Mouse (Mus musculus): ENCODE results near the gene I830077J02Rik. TPM values are rescaled to one million over a fixed set of nuclear protein-coding genes. Genes with fewer than 3 reads are reported as not detected.
A peak's percentile ranks its signal among the peaks of the same experiment; 100 is the strongest.

I830077J02Rik gene
- polyA plus RNA-seq, 1 experiment from 2014 or later, result 1.6 TPM

- Histone ChIP-seq H3K27ac (ENCODE audit: low read length) (no peak overlapping the region), H3K9ac (ENCODE audit: low read length) (no peak overlapping the region), H3K36me3 (ENCODE audit: control insufficient read depth, insufficient read depth) (no peaks in the 10 kb centered on the region), H3K4me2 (ENCODE audit: low read depth, low read length) (no peak overlapping the region), H3K4me1 (ENCODE audit: control insufficient read depth, insufficient read depth, low read length) (peaks cover 10% of the 10 kb centered on the region), H3K9me3 (replicated peaks; ENCODE audit: control insufficient read depth, low read length) (0 out of 2 replicates have a peak, but pooled peaks cover 2% of the 10 kb centered on the region), H3K27me3 (ENCODE audit: control insufficient read depth, insufficient read depth, low read length) (no peaks in the 10 kb centered on the region), H3K4me3 (ENCODE audit: low read length) (no peak overlapping the region)
- WGBS, result 69% methylated on average over 3 of the region's 3 CpGs
- ATAC-seq (replicated peaks; ENCODE audit: extremely low read depth, insufficient read depth, low FRiP score), result no peak
These were observed 31.7 kb downstream of the I830077J02Rik start for GRCm38 (mm10) chr3:105900716-105901115.

GRCm38 (mm10) chr3:105900266-105900665 is 32.2 kb downstream of the I830077J02Rik start:
- no peaks in the 10 kb centered on the region for H3K27me3 ChIP-seq (ENCODE audit: control insufficient read depth, insufficient read depth, low read length)
- WGBS, result 74% methylated on average over 6 of the region's 6 CpGs
- H3K36me3 ChIP-seq (ENCODE audit: control insufficient read depth, insufficient read depth), result no peaks in the 10 kb centered on the region
- no peak overlapping the region for H3K4me3 ChIP-seq (ENCODE audit: low read length)
- no peak overlapping the region for H3K9ac ChIP-seq (ENCODE audit: low read length)
- H3K4me2 ChIP-seq (ENCODE audit: low read depth, low read length), result no peak overlapping the region
- no peak for ATAC-seq (replicated peaks; ENCODE audit: extremely low read depth, insufficient read depth, low FRiP score)
- H3K27ac ChIP-seq (ENCODE audit: low read length), result no peak overlapping the region
- H3K9me3 ChIP-seq (replicated peaks; ENCODE audit: control insufficient read depth, low read length), result 0 out of 2 replicates have a peak, but pooled peaks cover 2% of the 10 kb centered on the region
- H3K4me1 ChIP-seq (ENCODE audit: control insufficient read depth, insufficient read depth, low read length), result peaks cover 14% of the 10 kb centered on the region

- Histone ChIP-seq H3K4me1 (ENCODE audit: control insufficient read depth, insufficient read depth, low read length) (peaks cover 21% of the 10 kb centered on the region), H3K9ac (ENCODE audit: low read length) (no peak overlapping the region), H3K27me3 (ENCODE audit: control insufficient read depth, insufficient read depth, low read length) (no peaks in the 10 kb centered on the region), H3K9me3 (replicated peaks; ENCODE audit: control insufficient read depth, low read length) (0 out of 2 replicates have a peak, but pooled peaks cover 2% of the 10 kb centered on the region), H3K36me3 (ENCODE audit: control insufficient read depth, insufficient read depth) (no peaks in the 10 kb centered on the region), H3K4me2 (ENCODE audit: low read depth, low read length) (no peak overlapping the region), H3K4me3 (ENCODE audit: low read length) (no peak overlapping the region), H3K27ac (ENCODE audit: low read length) (peak overlapping the region; percentile 5; the same call in 1 of the 2 replicates)
- ATAC-seq (replicated peaks; ENCODE audit: extremely low read depth, insufficient read depth, low FRiP score), result 0 out of 2 replicates have a peak, but pooled peaks have one; percentile 25
- 32% methylated on average over 8 of the region's 8 CpGs for WGBS
These were observed 32.9 kb downstream of the I830077J02Rik start for GRCm38 (mm10) chr3:105899394-105900147.

GRCm38 (mm10) chr3:105898861-105899260 is 33.6 kb downstream of the I830077J02Rik start:
- WGBS, result 52% methylated on average over 11 of the region's 11 CpGs
- 0 out of 2 replicates have a peak, but pooled peaks cover 2% of the 10 kb centered on the region for H3K9me3 ChIP-seq (replicated peaks; ENCODE audit: control insufficient read depth, low read length)
- H3K27me3 ChIP-seq (ENCODE audit: control insufficient read depth, insufficient read depth, low read length), result no peaks in the 10 kb centered on the region
- no peak overlapping the region for H3K9ac ChIP-seq (ENCODE audit: low read length)
- H3K4me1 ChIP-seq (ENCODE audit: control insufficient read depth, insufficient read depth, low read length), result peaks cover 28% of the 10 kb centered on the region
- no peak overlapping the region for H3K27ac ChIP-seq (ENCODE audit: low read length)
- H3K4me3 ChIP-seq (ENCODE audit: low read length), result no peak overlapping the region
- no peak overlapping the region for H3K4me2 ChIP-seq (ENCODE audit: low read depth, low read length)
- H3K36me3 ChIP-seq (ENCODE audit: control insufficient read depth, insufficient read depth), result no peaks in the 10 kb centered on the region
- peak; percentile 38 for ATAC-seq (replicated peaks; ENCODE audit: extremely low read depth, insufficient read depth, low FRiP score)

- no peaks in the 10 kb centered on the region for H3K27me3 ChIP-seq (ENCODE audit: control insufficient read depth, insufficient read depth, low read length)
- 0 out of 2 replicates have a peak, but pooled peaks cover 2% of the 10 kb centered on the region for H3K9me3 ChIP-seq (replicated peaks; ENCODE audit: control insufficient read depth, low read length)
- no peak overlapping the region for H3K4me2 ChIP-seq (ENCODE audit: low read depth, low read length)
- H3K27ac ChIP-seq (ENCODE audit: low read length), result no peak overlapping the region
- H3K4me1 ChIP-seq (ENCODE audit: control insufficient read depth, insufficient read depth, low read length), result peaks cover 32% of the 10 kb centered on the region
- H3K9ac ChIP-seq (ENCODE audit: low read length), result no peak overlapping the region
- H3K36me3 ChIP-seq (ENCODE audit: control insufficient read depth, insufficient read depth), result no peaks in the 10 kb centered on the region
- 65% methylated on average over 2 of the region's 2 CpGs for WGBS
- H3K4me3 ChIP-seq (ENCODE audit: low read length), result no peak overlapping the region
- no peak for ATAC-seq (replicated peaks; ENCODE audit: extremely low read depth, insufficient read depth, low FRiP score)
These were observed 34.1 kb downstream of the I830077J02Rik start for GRCm38 (mm10) chr3:105898325-105898724.

GRCm38 (mm10) chr3:105896811-105897210 is 35.7 kb downstream of the I830077J02Rik start:
- peaks cover 39% of the 10 kb centered on the region for H3K4me1 ChIP-seq (ENCODE audit: control insufficient read depth, insufficient read depth, low read length)

GRCm38 (mm10) chr3:105894601-105895592 is 37.6 kb downstream of the I830077J02Rik start:
- H3K27me3 ChIP-seq (ENCODE audit: control insufficient read depth, insufficient read depth, low read length), result no peaks in the 10 kb centered on the region
- 40% methylated on average over 23 of the region's 23 CpGs for whole genome bisulfite sequencing
- H3K36me3 ChIP-seq (ENCODE audit: control insufficient read depth, insufficient read depth), result no peaks in the 10 kb centered on the region
- H3K27ac ChIP-seq (ENCODE audit: low read length), result peak overlapping the region; percentile 85
- ATAC-seq (replicated peaks; ENCODE audit: extremely low read depth, insufficient read depth, low FRiP score), result peak; percentile 70
- H3K4me1 ChIP-seq (ENCODE audit: control insufficient read depth, insufficient read depth, low read length), result peaks cover 51% of the 10 kb centered on the region
- H3K9ac ChIP-seq (ENCODE audit: low read length), result peak overlapping the region; percentile 33; the same call in 1 of the 2 replicates
- H3K4me3 ChIP-seq (ENCODE audit: low read length), result no peak overlapping the region; the same call in 1 of the 2 replicates
- 0 out of 2 replicates have a peak, but pooled peaks cover 2% of the 10 kb centered on the region for H3K9me3 ChIP-seq (replicated peaks; ENCODE audit: control insufficient read depth, low read length)
- H3K4me2 ChIP-seq (ENCODE audit: low read depth, low read length), result peak overlapping the region; percentile 33

More at GRCm38 (mm10) chr3:105896811-105897210, 35.7 kb downstream of the I830077J02Rik start:
- Histone ChIP-seq H3K4me2 (ENCODE audit: low read depth, low read length) (no peak overlapping the region), H3K4me3 (ENCODE audit: low read length) (no peak overlapping the region), H3K9ac (ENCODE audit: low read length) (no peak overlapping the region), H3K27ac (ENCODE audit: low read length) (no peak overlapping the region), H3K36me3 (ENCODE audit: control insufficient read depth, insufficient read depth) (no peaks in the 10 kb centered on the region), H3K9me3 (replicated peaks; ENCODE audit: control insufficient read depth, low read length) (0 out of 2 replicates have a peak, but pooled peaks cover 2% of the 10 kb centered on the region), H3K27me3 (ENCODE audit: control insufficient read depth, insufficient read depth, low read length) (no peaks in the 10 kb centered on the region)
- 86% methylated on average over 3 of the region's 3 CpGs for WGBS
- ATAC-seq (replicated peaks; ENCODE audit: extremely low read depth, insufficient read depth, low FRiP score), result no peak

GRCm38 (mm10) chr3:105893941-105894391 is 38.5 kb downstream of the I830077J02Rik start:
- Histone ChIP-seq H3K27ac (ENCODE audit: low read length) (peak overlapping the region; percentile 85), H3K4me1 (ENCODE audit: control insufficient read depth, insufficient read depth, low read length) (peaks cover 45% of the 10 kb centered on the region), H3K4me2 (ENCODE audit: low read depth, low read length) (no peak overlapping the region; the same call in 1 of the 2 replicates), H3K36me3 (ENCODE audit: control insufficient read depth, insufficient read depth) (no peaks in the 10 kb centered on the region), H3K9ac (ENCODE audit: low read length) (0 out of 2 replicates have a peak overlapping the region, but pooled peaks have one; percentile 23), H3K27me3 (ENCODE audit: control insufficient read depth, insufficient read depth, low read length) (no peaks in the 10 kb centered on the region), H3K4me3 (ENCODE audit: low read length) (no peak overlapping the region), H3K9me3 (replicated peaks; ENCODE audit: control insufficient read depth, low read length) (0 out of 2 replicates have a peak, but pooled peaks cover 2% of the 10 kb centered on the region)
- no peak for ATAC-seq (replicated peaks; ENCODE audit: extremely low read depth, insufficient read depth, low FRiP score)
- WGBS, result 52% methylated on average over 6 of the region's 6 CpGs
